Comparison of ENCODE assay signal across 9 mouse cellular contexts in genomic region chr15:99650304-99650703, GRCm38 (mm10). TPM values are rescaled to one million over a fixed set of nuclear protein-coding genes. Genes with fewer than 3 reads are reported as not detected.
DNase-seq lines count a peak whose midpoint lies in the region; ATAC-seq and TF ChIP-seq lines count a peak whose summit lies in the region.
"Had no signal": no experiment of that assay in that cellular context is flagged by ENCODE, and none has a peak within 500 bp of the region (broad histone marks: within the 10 kb centered on the region; RNA-seq: fewer than 3 reads in every experiment).

No protein-coding gene starts in this region.

- H3K4me1 ChIP-seq in E14TG2a.4 (replicated peaks; ENCODE audit: low read depth, low read length), result peaks cover 88% of the 10 kb centered on the region
- peaks cover 82% of the 10 kb centered on the region for H3K4me1 ChIP-seq in G1E (ENCODE audit: insufficient read depth, low read depth, low read length)
- peaks cover 12% of the 10 kb centered on the region for H3K4me1 ChIP-seq in forebrain, postnatal 0 days (ENCODE audit: insufficient read depth)
- H3K4me1 ChIP-seq in liver, embryonic 15.5 days (replicated peaks), result peaks cover 77% of the 10 kb centered on the region

- WGBS in forebrain, postnatal 0 days, result 44% methylated on average over 2 of the region's 2 CpGs
- whole genome bisulfite sequencing in liver, embryonic 15.5 days (ENCODE audit: insufficient replicate concordance), result 33% methylated on average over 2 of the region's 2 CpGs

- H3K4me3 ChIP-seq in E14TG2a.4 (replicated peaks; ENCODE audit: low read length) (peak overlapping the region; percentile 93), G1E (ENCODE audit: low read depth, low read length) (peak overlapping the region; percentile 88)
- 0 out of 2 replicates have a peak overlapping the region, but pooled peaks have one; percentile 63 for H3K4me3 ChIP-seq in forebrain, postnatal 0 days (ENCODE audit: low read depth, low read length)
- peak overlapping the region; percentile 84 for H3K4me3 ChIP-seq in liver, embryonic 15.5 days (replicated peaks)

- intact Hi-C loops in left cerebral cortex, postnatal 10 days (cut with DNase I), result no loop called here

- no peaks in the 10 kb centered on the region for H3K9me3 ChIP-seq in E14TG2a.4 (ENCODE audit: low read length)
- no peaks in the 10 kb centered on the region for H3K9me3 ChIP-seq in G1E (replicated peaks)
- no peaks in the 10 kb centered on the region for H3K9me3 ChIP-seq in forebrain, postnatal 0 days (ENCODE audit: low read length)
- H3K9me3 ChIP-seq in liver, embryonic 15.5 days (replicated peaks), result no peaks in the 10 kb centered on the region

- H3K36me3 ChIP-seq in E14TG2a.4 (ENCODE audit: insufficient read depth, low read length) (peaks cover 26% of the 10 kb centered on the region), G1E (replicated peaks) (peaks cover 38% of the 10 kb centered on the region)
- no peaks in the 10 kb centered on the region for H3K36me3 ChIP-seq in forebrain, postnatal 0 days (ENCODE audit: insufficient read depth)
- H3K36me3 ChIP-seq in liver, embryonic 15.5 days (replicated peaks), result peaks cover 8% of the 10 kb centered on the region; the same call in 1 of the 2 replicates

- DNase-seq in G1E (ENCODE audit: low spot score), result no peak
- DNase-seq in forebrain, postnatal 0 days, result no peak
- DNase-seq in left cerebral cortex, postnatal 10 days (ENCODE audit: extremely low spot score in 1 of 2, low spot score in 2 of 2), result no peak
- no peak for DNase-seq in thymus, postnatal 0 days (ENCODE audit: low spot score)
- no peak for DNase-seq in ovary, postnatal 10 days (ENCODE audit: low spot score)
- DNase-seq in cerebellum, adult 18-20 months, result no peak

- TF ChIP-seq CTCF in E14TG2a.4 (conservative IDR thresholded peaks at IDR 0.05; ENCODE audit: low read length) (no peak), G1E (IDR thresholded peaks at IDR 0.05; ENCODE audit: low read depth, low read length) (no peak)
- no peak for TF ChIP-seq CTCF in forebrain, postnatal 0 days (IDR thresholded peaks at IDR 0.05; ENCODE audit: low read depth)

- no peak for ATAC-seq in G1E (ENCODE audit: extremely low read depth, insufficient number of reproducible peaks, low FRiP score, poor library complexity, severe bottlenecking)
- ATAC-seq in forebrain, postnatal 0 days, result no peak
- ATAC-seq in liver, embryonic 15.5 days (ENCODE audit: insufficient read depth), result no peak

- H3K27me3 ChIP-seq in E14TG2a.4 (ENCODE audit: insufficient read depth, low read length) (0 out of 2 replicates have a peak, but pooled peaks cover 3% of the 10 kb centered on the region), G1E (ENCODE audit: insufficient read depth, low read length) (peaks cover 11% of the 10 kb centered on the region; the same call in 1 of the 2 replicates)
- H3K27me3 ChIP-seq in forebrain, postnatal 0 days (ENCODE audit: insufficient read depth, low read length), result 0 out of 2 replicates have a peak, but pooled peaks cover under 1% of the 10 kb centered on the region
- peaks cover 30% of the 10 kb centered on the region for H3K27me3 ChIP-seq in liver, embryonic 15.5 days

- no peak overlapping the region for H3K9ac ChIP-seq in forebrain, postnatal 0 days
- H3K9ac ChIP-seq in liver, embryonic 15.5 days, result peak overlapping the region; percentile 89

- peak overlapping the region; percentile 84 for H3K4me2 ChIP-seq in forebrain, postnatal 0 days (ENCODE audit: low read depth)
- peak overlapping the region; percentile 73 for H3K4me2 ChIP-seq in liver, embryonic 15.5 days

- H3K27ac ChIP-seq in forebrain, postnatal 0 days (ENCODE audit: low read depth, low read length), result no peak overlapping the region
- peak overlapping the region; percentile 80; the same call in 1 of the 2 replicates for H3K27ac ChIP-seq in liver, embryonic 15.5 days (replicated peaks)

RNA-seq across cellular contexts. Expression of gene Racgap1, which starts 1.2 kb away (rescaled TPM):
- total RNA-seq in G1E (2014; fragmentation: Nextera tagmentation), result 132 and 189 TPM in 2 replicates
- total RNA-seq in G1E (2017), result 71.7 and 81.3 TPM in 2 replicates
- 21.4 and 35.6 TPM in 2 replicates for polyA plus RNA-seq in G1E (2012)
- 27.5 and 39.7 TPM in 2 replicates for total RNA-seq in forebrain, postnatal 0 days (2014; rRNA removed)
- polyA plus RNA-seq in forebrain, postnatal 0 days (2015; fragmentation: Nextera tagmentation; extraction: Ambion mirVana), result 31.7 and 34.2 TPM in 2 replicates
- polyA plus RNA-seq in liver, embryonic 15.5 days (2015; fragmentation: Nextera tagmentation; extraction: Ambion mirVana), result 66.2 and 66.3 TPM in 2 replicates
- total RNA-seq in left cerebral cortex, postnatal 10 days (2021), result 10 to 100 TPM; 15.6 to 16.9 TPM
- 121 and 132 TPM in 2 replicates for polyA plus RNA-seq in thymus, postnatal 0 days (2015; fragmentation: Nextera tagmentation; extraction: Ambion mirVana)

RNA-seq across cellular contexts. Expression of gene Asic1, which starts 19.9 kb away (rescaled TPM):
- total RNA-seq in G1E (2014; fragmentation: Nextera tagmentation) (not detected in 2 replicates), G1E (2017) (0.22 and 0.41 TPM in 2 replicates)
- not detected in 2 replicates for polyA plus RNA-seq in G1E (2012)
- total RNA-seq in forebrain, postnatal 0 days (2014; rRNA removed), result 81.9 and 99.1 TPM in 2 replicates
- 24.7 and 28.1 TPM in 2 replicates for polyA plus RNA-seq in forebrain, postnatal 0 days (2015; fragmentation: Nextera tagmentation; extraction: Ambion mirVana)
- polyA plus RNA-seq in liver, embryonic 15.5 days (2015; fragmentation: Nextera tagmentation; extraction: Ambion mirVana), result 0.28 and 0.45 TPM in 2 replicates
- 10 to 100 TPM; 94.8 to 99.2 TPM for total RNA-seq in left cerebral cortex, postnatal 10 days (2021)
- polyA plus RNA-seq in thymus, postnatal 0 days (2015; fragmentation: Nextera tagmentation; extraction: Ambion mirVana), result 0.94 and 1.1 TPM in 2 replicates

RNA-seq across cellular contexts. Expression of gene Aqp6, which starts 49.1 kb away (rescaled TPM):
- not detected in 2 replicates for total RNA-seq in G1E (2014; fragmentation: Nextera tagmentation)
- total RNA-seq in G1E (2017), result 0.12 TPM in 1 of 2 replicates, not detected in the other
- polyA plus RNA-seq in G1E (2012), result not detected in 2 replicates
- total RNA-seq in forebrain, postnatal 0 days (2014; rRNA removed), result not detected in 2 replicates
- polyA plus RNA-seq in forebrain, postnatal 0 days (2015; fragmentation: Nextera tagmentation; extraction: Ambion mirVana), result 0.06 TPM in 1 of 2 replicates, not detected in the other
- polyA plus RNA-seq in liver, embryonic 15.5 days (2015; fragmentation: Nextera tagmentation; extraction: Ambion mirVana), result not detected in 2 replicates
- under 1 TPM in 1 of 2 experiments, not detected in 1; 0.15 TPM for total RNA-seq in left cerebral cortex, postnatal 10 days (2021)
- 0.15 TPM in 1 of 2 replicates, not detected in the other for polyA plus RNA-seq in thymus, postnatal 0 days (2015; fragmentation: Nextera tagmentation; extraction: Ambion mirVana)
- total RNA-seq: megakaryocyte-erythroid progenitor cell, adult 5-6 weeks had no signal

RNA-seq across cellular contexts. Expression of gene Smarcd1, which starts 51.6 kb away (rescaled TPM):
- 43.3 and 50.9 TPM in 2 replicates for total RNA-seq in G1E (2014; fragmentation: Nextera tagmentation)
- total RNA-seq in G1E (2017), result 11.4 and 12.0 TPM in 2 replicates
- polyA plus RNA-seq in G1E (2012), result 45.3 and 69.1 TPM in 2 replicates
- 89.7 and 90.1 TPM in 2 replicates for total RNA-seq in forebrain, postnatal 0 days (2014; rRNA removed)
- polyA plus RNA-seq in forebrain, postnatal 0 days (2015; fragmentation: Nextera tagmentation; extraction: Ambion mirVana), result 93.6 and 107 TPM in 2 replicates
- 5.3 and 5.7 TPM in 2 replicates for polyA plus RNA-seq in liver, embryonic 15.5 days (2015; fragmentation: Nextera tagmentation; extraction: Ambion mirVana)
- total RNA-seq in left cerebral cortex, postnatal 10 days (2021), result 100 to 1,000 TPM; 126 to 129 TPM
- 36.3 and 41.1 TPM in 2 replicates for polyA plus RNA-seq in thymus, postnatal 0 days (2015; fragmentation: Nextera tagmentation; extraction: Ambion mirVana)

RNA-seq across cellular contexts. Expression of gene Gm17349, which starts 55.0 kb away (rescaled TPM):
- not detected in 2 replicates for total RNA-seq in G1E (2014; fragmentation: Nextera tagmentation)
- total RNA-seq in G1E (2017), result 0.98 TPM in 1 of 2 replicates, not detected in the other
- polyA plus RNA-seq in G1E (2012), result 2.3 and 4.1 TPM in 2 replicates
- total RNA-seq in forebrain, postnatal 0 days (2014; rRNA removed), result not detected in 2 replicates
- polyA plus RNA-seq in forebrain, postnatal 0 days (2015; fragmentation: Nextera tagmentation; extraction: Ambion mirVana), result not detected in 2 replicates
- polyA plus RNA-seq in liver, embryonic 15.5 days (2015; fragmentation: Nextera tagmentation; extraction: Ambion mirVana), result not detected in 2 replicates
- 1 to 10 TPM; 1.6 to 4.7 TPM for total RNA-seq in left cerebral cortex, postnatal 10 days (2021)
- not detected in 2 replicates for polyA plus RNA-seq in thymus, postnatal 0 days (2015; fragmentation: Nextera tagmentation; extraction: Ambion mirVana)
- total RNA-seq: megakaryocyte-erythroid progenitor cell, adult 5-6 weeks had no signal

Comparison
In these comparisons a context has a peak if more than half of its experiments do, and no peak if none do; other contexts are left out.
1. RNA of gene Asic1, which starts 19.9 kb away (polyA plus RNA-seq): 24.7 to 28.1 TPM in forebrain, postnatal 0 days; 0.94 to 1.1 TPM in thymus, postnatal 0 days, 0.28 to 0.45 TPM in liver, embryonic 15.5 days and not detected in G1E; every median in the first group is over 10 times any median in the second.
2. Peak in every context shown above with its lines, with median percentiles within 50 percentile points of each other: H3K4me3 ChIP-seq.